Mouse (Mus musculus): Measurements from ENCODE around the gene Prr11.

Gene Prr11

DNA sequence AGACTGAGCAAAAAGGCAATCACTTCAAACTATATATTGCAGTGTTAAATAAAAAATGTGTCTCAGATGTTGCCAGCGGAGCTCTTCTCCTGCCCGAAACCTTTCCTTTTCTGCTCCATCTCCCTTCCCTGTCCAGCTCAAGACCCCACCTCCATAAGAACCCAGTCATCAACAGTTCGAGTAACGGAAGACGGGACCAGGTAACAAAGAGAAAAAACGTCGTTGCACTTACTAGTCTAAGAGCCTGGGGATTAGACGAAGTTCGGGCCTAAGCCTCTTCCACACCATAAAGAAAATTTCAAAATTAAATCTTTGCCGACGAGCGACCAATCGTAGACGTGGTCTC is at the start of gene Prr11:
Gene Prr11 (minus strand): TSS at position 300 of the 346 bp plus-strand sequence.
- in situ Hi-C loops (cut with MboI, MseI): loop anchor here (25.0 kb wide), 1 partner anchor 1479 kb away; no protein-coding TSS in a partner anchor

DNA sequence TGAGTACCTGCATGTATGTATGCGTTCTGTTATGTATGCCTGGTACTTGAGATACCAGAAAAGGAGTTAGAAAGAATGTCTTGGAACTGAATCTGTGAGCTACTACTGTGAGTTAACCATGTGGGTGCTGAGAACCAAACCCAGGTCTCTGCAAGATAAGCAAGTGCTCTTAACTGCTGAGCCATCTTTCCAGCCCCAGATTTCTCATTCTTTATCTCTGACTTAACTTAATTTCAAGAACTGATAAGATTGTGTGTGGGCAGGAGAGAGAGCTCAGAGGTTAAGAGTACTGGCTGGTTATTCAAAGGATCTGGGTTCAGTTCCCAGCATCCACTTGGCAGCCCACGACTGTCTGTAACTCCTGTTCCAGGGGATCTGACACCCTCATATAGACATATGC is 49.5 kb upstream of the Prr11 start:
- in situ Hi-C loops (cut with MboI, MseI): no loop called here

DNA sequence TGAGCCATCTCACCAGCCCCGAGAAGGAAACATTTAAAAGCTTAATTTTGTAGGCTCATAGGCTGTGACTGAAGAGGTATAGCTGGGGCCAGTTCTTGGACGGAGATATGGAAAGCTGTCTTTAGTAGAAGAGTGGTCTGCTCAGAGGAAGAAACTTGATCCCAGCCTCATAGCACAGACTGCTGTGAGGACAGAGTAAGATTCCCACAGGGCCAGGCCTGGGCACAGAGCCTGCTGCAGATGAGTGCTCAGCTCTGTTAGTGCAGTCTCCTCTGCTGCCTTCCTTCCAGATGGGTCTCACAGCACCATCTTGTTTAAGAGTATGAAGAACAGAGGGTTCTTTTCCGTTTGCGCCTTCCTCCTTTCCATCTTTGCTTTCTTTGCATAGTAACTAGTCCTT is 27.7 kb upstream of the Prr11 start:
- in situ Hi-C loops (cut with MboI, MseI): loop anchor here (25.0 kb wide), 1 partner anchor 1999 kb away; the partner anchor contains the start of gene Usp32

DNA sequence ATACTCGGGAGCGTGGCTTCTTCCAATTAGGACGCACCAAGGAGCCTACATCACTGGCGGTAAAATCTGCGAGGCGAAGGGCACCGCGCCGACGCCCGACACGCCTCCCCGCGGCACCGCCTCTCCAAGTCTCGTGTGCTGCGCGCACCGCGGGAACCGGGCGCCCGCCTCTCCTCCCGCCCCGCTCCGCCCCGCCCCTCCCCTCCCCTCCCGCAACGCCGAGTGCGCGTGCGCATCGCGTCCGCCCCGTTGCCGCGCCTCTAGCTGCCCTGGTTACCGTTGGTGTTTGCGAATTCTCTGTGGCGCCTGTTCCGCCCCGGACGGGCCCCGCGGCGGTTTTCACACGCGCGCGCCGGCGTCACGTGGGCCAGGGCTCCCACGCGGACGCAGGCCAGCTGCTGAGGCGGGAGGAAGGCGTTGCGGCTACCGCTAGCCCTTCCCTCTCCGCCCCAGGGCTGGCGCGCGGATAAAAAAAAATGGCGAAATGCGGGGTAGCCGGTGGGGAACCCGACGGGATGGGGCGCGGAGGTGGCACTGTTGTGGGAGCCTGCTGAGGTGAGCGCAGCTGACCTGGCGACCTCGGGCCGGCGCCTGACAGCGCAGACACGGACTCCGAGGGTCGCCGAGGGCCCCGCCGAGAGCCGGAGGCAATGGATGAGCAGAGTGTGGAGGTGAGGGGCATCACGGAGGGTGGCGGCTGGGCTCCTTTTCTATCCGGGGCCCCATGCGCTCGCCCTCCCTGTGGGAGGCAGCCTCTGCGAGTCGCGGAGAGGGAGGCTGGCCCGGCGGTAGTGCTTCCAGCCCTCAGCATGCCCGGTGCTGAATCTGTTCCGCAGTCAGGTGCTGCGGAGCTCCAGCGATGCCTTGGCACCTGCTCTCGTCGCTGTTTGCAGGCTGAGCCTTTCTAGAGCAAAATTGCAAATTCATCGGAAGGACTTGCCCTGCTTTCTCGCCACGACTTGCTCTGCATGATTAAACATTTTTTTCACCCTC is 18.6 kb upstream of the Prr11 start, which contains the start of gene Trim37:
Gene Trim37 (plus strand): TSS at position 254 of the 993 bp plus-strand sequence.
- in situ Hi-C loops (cut with MboI, MseI): loop anchor here (25.0 kb wide), 1 partner anchor 1990 kb away; the partner anchor contains the start of gene Usp32

DNA sequence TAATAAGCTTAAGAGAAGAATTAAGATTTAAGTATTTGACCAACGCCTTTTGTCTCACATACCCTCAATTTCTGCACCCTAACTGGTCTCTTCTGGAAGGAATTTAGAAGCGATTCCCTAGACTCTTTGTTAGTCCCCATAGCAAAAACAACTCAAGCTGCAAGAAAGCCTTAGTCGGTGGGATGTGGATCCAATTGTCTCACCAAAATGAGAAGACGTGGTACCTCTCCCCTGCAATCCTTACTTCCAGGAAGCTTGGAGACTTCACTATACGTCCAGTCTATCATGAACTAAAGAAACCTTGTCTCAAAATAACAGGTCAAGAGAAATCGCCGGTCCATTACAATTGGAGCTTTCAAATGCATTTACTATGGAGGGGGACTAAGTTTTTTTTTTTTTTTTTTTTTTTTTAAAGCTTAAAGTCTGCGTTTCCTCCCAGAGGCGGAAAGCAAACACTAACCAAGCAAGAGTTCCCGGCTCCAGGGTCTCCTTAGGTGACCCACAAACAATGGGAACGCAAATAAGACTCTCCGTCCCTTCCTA is 17.8 kb upstream of the Prr11 start:
- in situ Hi-C loops (cut with MboI, MseI): loop anchor here (25.0 kb wide), 1 partner anchor 1989 kb away; the partner anchor contains the start of gene Usp32

DNA sequence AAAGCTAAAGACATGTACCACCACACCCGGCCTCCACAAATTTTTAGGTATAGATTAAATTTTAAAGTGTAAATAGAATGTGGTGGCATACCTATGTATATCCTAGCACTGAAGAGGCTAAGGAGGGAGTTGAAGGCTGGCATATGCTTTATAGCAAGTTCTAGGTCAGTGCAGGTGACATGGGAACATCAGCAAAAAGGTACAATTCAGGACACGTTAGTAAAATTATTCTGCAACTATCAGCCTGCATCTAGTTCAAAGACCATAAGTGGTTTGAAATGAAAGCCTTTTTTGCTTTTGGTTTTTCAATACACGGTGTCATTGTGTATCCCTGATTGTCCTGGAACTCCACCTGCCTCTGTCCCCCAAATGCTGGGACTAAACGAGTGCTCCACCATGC is 17.1 kb upstream of the Prr11 start:
- in situ Hi-C loops (cut with MboI, MseI): loop anchor here (25.0 kb wide), 1 partner anchor 1988 kb away; the partner anchor contains the start of gene Usp32

DNA sequence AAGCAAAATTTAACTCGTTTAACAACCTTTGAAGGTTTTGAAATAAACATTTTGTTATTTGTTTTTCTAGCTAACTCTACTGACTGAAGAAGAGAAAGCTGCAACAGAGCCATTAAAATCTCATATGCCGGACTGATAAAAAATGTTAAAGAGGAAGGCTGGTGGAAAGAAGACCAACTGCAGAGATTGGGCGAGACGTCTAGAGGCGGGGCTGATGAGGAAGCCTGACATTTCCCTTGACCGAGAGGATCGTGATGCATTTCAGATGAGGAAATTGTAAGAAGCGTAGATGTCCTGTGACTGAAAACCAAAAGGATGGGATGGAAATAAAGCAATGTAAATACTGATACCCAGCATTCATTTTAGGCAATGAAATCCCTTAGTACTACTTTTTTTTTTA is 13.4 kb upstream of the Prr11 start:
- in situ Hi-C loops (cut with MboI, MseI): loop anchor here (5.0 to 25.0 kb wide), 2 partner anchors 35 to 1465 kb away; partner anchors contain the start of gene Smg8

DNA sequence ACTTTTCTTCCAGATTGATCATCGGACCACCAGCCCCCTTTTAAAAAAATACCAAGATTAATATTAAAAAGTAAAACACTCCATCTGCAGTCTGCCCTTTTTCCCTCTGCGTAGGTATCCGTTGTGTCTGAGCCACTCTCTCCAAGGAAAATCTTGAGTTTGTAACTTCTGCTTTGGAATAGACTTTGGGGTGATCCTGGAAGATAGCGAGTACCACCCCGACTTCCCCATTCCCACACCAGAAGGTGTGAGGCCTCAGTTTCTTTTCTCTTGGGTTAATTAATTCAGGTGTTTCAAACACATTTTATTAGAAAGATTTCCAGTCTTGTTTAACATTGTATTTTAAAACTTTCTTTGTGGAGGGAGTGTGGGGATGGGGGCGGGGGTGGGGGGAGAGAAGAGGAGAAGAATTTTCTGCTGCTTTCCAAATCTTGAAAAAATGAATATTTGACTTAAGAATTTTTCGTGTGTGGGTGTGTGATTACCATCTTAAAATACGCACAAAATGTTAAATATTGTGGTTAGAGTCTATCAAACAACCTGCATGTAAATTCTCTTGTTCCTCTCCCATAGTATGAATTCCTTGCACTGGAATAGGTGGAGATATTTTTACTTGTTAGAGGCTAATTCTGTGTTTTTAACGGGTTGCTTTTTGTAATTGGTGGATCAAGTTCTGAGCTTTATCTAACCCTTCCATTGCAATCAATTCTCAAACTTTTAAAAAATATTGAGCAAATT is 1.8 kb upstream of the Prr11 start:
- in situ Hi-C loops (cut with MboI, MseI): loop anchor here (25.0 kb wide), 1 partner anchor 1477 kb away; no protein-coding TSS in a partner anchor

DNA sequence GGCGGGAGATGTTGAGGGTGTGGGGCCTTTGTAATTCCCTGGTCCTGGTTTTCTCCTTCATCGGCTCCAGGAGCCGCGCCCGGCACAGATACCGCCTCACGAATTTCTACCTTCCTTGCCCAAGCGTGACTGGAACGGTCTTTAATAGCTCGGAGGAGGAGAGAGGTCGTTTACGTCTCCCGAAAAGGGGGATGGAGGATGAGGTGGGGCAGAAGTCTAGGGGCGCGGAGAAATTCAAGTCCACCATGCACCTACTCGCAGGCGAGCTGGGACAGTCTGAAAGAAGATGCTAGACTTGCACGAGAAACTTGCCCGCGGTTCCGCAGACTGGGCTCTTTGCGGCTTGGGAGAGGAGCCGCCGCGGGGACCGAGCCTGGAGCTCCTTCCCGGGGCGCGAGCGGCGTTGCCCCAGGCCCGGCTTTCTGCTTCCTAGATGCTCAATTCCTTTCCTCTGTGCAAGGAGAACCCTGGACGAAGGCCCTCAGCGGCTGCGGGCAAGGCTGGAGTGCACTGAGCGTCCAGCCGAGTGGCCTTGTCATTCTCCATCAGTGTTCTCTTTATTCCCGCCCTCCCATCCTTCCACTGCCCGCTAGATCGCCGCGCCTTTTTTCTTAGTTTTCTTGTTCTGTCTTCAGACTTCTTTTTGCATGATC is 1.1 kb upstream of the Prr11 start:
- in situ Hi-C loops (cut with MboI, MseI): loop anchor here (25.0 kb wide), 1 partner anchor 1478 kb away; no protein-coding TSS in a partner anchor

DNA sequence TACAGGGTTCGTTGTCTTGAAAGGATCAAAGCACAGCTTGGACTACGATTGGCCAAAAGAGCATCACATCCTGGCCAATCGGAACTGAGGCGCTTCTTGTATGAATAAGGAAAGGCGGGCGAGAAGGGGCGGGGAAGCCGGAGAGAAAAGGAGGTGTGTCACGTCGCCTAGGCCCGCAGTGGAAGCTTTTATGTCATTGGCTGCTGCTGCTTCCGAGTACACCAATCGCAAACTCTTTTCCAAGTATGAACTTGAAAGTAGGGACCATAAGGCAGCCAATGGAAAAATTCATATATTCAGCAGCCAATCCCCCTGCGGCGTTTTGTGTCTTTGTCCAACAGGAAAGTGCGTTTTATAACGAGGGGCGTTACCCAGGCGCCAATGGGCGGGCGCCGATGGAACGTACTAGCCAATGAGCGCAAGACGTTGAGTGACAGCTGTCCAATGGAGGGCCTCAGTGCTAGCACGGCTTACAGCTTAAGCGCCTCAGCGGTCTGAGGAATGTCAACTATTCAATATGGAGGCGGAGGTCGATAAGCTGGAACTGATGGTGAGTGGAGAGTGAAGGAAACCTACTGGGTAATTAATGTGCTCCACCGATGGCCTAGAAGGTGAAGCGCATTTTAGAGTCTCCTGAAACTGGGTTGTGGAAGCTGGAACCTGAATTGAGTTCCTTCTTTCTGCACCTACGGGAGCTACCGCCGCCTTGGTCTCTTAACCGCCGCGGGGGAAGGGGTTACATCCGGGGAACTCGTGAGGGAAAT is 429 bp upstream of the Prr11 start, which contains the start of gene Ska2:
Gene Ska2 (plus strand): TSS at position 480 of the 764 bp plus-strand sequence.
- in situ Hi-C loops (cut with MboI, MseI): loop anchor here (25.0 kb wide), 1 partner anchor 1478 kb away; no protein-coding TSS in a partner anchor

DNA sequence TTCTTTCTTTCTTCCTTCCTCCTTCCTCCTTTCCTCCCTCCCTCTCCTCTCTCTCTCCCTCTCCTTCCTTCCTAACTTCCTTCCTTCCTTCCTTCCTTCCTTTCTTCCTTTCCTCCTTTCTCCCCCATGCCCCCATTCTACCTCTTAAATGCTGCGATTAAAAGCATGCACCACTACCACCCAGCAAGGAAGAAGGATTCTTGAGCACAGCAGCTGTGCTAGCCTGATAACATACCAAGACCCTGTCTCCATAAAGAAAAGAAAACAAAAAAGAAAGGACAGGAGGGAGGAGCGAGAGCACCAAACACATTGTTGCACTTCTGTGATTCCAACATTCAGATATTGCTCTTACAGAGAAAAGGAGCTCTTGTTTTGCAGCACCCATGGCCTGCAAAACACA is 21.4 kb downstream of the Prr11 start:
- in situ Hi-C loops (cut with MboI, MseI): loop anchor here (5.0 kb wide), 1 partner anchor 35 kb away; no protein-coding TSS in a partner anchor

DNA sequence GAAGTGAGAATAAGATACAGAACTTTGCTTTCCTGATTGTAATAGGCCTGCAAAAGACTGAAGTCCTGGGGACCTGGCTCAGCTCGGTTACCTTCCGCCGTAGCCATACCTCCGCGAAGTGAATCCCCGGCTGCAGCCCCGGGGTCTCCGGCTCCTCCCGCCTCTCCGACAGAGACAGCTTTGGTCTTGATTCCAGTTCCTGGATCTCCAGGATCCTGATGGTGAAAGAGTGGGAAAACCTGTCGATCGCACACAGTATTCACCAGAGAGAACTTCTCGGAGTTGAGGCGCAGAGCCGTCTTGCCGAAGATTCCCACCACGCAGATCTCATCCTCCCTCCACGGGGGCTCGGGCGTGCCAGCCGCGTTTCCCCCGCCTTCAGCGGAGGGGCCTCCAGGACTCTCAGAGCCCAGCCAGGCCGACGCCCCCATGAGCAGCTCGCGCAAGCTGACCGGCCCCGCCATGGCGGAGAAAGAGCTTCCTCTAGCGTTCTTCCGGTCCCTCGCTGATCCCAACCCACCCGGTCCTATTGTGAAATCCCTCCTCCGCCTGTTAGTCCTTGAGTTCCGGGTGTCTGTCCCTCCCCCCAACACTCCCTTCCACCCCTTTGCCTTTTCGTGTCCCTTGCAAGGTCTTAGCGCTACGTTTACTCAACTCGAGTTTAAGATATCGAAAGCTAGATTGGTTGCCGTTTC is 22.1 kb downstream of the Prr11 start, which contains the start of gene Smg8:
Gene Smg8 (minus strand): TSS at position 485 of the 695 bp plus-strand sequence.
- in situ Hi-C loops (cut with MboI, MseI): loop anchor here (5.0 kb wide), 1 partner anchor 36 kb away; no protein-coding TSS in a partner anchor

DNA sequence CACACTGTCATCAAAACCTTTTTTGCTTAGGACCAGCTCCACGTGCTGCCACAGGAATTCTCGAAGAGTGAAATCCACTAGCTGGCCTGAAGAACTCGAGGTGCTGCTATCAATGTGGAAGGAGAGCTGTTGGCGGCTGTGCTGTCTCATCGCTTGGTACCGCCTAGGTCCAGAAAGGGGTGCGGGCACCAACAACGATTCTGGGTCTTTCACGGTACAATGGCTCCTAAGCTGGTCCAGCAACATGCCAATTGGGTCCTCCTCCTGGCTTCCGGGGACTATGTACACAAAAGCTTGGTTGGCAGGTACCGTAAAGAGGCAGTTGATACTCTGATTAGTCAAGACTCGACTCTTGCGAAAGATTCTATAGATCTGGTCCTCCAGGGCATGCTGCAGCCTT is 23.0 kb downstream of the Prr11 start:
- in situ Hi-C loops (cut with MboI, MseI): loop anchor here (5.0 kb wide), 1 partner anchor 37 kb away; no protein-coding TSS in a partner anchor

DNA sequence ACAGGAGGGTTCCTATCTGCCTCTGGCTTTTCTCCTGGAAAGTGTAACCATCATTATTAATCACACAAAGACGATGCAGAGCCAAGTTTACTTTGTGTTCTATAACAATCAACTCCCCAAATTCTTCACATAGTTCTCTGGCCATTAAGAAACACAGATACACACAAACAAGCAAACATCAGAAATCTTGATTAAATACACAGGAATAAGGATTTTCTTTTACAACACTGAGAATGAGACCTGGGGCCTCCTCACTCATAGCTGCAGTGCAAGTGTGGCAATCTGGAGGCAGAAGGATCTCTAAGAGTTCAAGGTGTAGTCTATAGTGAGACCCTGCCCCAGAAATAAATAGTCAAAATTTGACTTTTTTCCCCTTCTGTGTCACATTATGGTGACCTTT is 24.8 kb downstream of the Prr11 start:
- in situ Hi-C loops (cut with MboI, MseI): no loop called here

DNA sequence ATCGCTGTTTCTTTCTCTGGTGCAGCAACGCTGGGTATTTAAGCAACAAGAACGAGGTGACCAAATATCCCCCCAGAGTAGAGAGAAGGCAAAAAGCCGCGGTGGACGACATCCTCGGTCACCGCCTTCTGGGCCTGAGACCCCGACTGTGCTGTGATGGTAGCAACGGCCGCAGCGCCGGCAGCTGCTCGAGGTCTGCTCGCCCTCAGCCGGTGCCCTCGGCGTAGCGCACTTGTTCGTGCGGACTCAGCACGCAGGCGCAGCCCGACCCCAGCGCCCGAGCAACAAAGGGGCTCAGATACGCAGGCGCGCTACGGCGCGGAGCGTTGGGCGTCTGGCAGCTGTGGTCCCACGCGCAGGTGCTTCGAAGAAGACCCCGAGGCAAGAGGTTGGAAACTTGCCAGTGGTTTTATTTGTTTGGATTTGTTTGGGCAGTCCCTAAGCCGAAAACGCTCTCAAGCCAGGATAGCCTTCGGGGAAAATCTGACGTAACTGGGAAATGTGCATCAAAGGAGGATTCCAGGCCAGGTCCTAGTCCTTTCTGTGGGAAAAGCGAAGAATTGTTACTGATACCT is 34.6 kb downstream of the Prr11 start, which contains the start of gene Gdpd1:
Gene Gdpd1 (minus strand): TSS at position 197 of the 575 bp plus-strand sequence.
- in situ Hi-C loops (cut with MboI, MseI): no loop called here

DNA sequence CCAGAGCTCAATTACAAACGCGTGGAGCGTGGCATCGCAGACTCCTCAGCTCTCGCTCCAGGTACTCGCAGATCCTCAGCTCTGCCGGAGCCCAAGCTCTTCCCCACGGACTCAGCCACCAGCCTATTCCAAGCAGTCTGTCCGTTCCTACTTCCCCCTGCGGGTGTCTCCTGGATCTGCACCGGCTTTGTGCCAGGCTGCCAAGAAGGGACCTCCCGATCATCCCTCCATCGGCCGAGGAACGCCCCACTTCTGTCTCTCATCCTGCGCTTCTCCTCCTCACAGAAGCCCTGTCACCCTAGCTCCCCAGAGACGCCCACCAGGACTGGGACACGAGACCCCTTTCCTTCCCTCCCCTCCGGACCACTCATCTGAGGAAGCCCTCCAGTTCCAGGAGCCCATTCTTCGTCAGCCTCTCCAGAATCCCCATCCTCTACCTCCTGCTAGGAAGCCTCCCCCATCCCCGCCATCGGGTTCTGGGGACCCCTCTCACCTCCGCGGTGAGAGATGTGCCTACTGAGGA is 35.1 kb downstream of the Prr11 start:
- in situ Hi-C loops (cut with MboI, MseI): no loop called here

DNA sequence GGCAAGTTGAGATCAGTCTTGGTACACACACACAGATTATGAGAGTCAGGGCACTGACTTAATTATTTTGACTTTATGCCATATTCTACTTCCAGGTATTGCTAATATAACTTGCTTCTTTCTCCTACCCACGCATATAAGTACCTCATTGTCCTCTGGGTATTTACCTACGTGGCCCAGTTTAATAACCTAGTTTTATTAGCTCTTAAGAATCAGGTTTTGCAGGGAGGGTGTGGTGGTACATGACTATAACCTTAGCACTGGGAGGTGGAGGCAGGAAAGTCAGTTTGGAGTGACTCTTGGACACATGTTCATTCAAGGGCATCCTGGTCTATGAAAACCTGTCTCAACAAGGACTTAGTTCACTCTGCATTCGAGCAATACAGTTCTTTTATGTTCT is 46.4 kb downstream of the Prr11 start:
- in situ Hi-C loops (cut with MboI, MseI): no loop called here

DNA sequence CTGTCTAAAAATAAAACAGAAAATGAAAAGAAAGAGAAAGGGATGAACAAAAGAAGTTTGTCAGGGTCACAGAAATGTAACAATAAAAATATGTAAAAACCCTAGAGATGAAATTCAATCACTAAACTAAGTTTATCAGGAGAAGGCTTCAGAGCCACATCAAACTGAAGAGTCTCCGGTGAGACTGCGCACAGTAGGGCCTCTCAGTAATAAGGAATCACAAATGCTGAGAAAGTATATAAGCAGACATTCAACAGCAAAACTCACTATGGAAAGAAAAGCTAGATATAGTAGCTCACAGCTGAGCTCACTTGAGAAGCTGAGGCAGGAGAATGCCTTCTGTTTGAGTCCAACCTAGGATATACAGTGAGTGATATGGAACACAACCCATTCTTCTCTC is 48.1 kb downstream of the Prr11 start:
- in situ Hi-C loops (cut with MboI, MseI): no loop called here

DNA sequence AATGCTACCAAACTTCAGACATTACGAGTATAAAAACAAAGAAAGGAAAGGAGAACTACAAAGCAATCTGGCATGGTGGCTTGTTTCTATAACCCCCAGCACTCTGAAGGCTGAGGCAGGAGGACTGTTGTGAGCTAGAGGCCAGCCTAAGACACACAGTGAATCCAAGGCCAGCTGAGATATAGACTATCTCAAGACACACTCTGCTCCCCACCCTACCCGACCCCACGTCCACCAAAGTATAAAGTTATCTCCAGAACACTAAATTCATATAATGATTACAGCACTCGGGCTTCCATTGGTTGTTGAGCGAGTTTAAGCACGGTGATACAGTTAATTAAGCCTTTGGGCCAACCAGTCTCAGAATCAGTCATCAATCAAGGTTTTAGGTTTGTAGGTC is 52.2 kb downstream of the Prr11 start:
- in situ Hi-C loops (cut with MboI, MseI): no loop called here
